Mouse (Mus musculus) left cerebral cortex, postnatal 10 days (tissue): ENCODE measurements around the gene Ablim1. TPM values are rescaled to one million over a fixed set of nuclear protein-coding genes. Genes with fewer than 3 reads are reported as not detected.

ENCODE experiments used
- DNase-seq, 2 experiments: peaks; one replicate each; pipeline ENCODE4 v3.0.0; 2021 to 2022; ENCODE audit warnings: low spot score in 2 of 2, mixed read lengths in 1 of 2; ENCODE audit errors: extremely low spot score in 1 of 2
- intact Hi-C: fragments of 180-260 bp; cut with DNase I; formaldehyde crosslinking; loops from one replicate; pipeline ENCODE4 v1.15.1; 2025
- total RNA-seq, 2 experiments: library from RNA; stranded (reverse); gene quantifications; 2 replicates each; pipeline ENCODE4 v1.2.3; 2021

Gene Ablim1
- total RNA-seq, 2 experiments from 2014 or later = 126 to 136 TPM

DNA sequence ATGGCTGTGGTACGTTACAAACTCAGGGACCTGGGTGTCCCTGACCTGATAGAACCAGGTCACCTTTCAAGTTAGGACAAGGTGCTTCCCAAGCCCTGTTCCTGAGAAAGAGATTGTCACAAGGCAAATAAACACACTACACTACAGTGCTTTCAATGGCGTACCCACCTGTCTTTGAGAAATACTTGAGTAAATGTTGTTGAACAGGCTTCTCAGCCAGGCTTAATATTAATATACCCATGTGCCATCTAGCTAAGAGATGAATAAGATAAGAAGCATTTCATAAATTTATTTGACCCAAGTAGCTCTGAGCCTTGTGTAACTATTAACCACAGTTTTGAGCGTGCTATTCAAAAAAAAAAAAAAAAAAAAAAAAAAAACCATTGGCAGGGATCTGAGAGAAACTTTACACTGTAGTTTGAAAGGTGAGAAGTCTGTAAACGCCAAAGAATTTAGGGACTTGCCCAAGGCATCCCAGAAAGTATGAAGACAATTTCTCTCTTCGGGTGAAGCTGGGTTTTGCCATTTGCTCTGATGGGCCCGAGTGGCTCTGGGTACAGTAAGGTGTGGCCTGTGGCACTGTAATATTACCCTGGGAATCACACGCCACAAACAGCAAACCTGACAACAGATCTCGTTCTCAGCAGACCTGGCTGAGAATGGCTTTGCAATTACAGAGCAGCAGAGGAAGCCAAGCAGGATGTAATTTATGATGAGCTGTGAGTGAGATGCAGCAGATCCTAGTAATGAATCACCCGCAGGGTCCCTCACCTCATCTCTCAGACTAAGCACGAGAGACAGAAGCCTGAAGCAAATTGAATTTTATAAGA, 73.1 kb downstream of the Ablim1 start:
- intact Hi-C loops = no loop called here
- DNase-seq = no peak

GRCm38 (mm10) chr19:57240259-57240658, 74.5 kb downstream of the Ablim1 start:
- DNase-seq = no peak
- intact Hi-C loops = no loop called here

GRCm38 (mm10) chr19:57239176-57239784, 75.4 kb downstream of the Ablim1 start:
- DNase-seq = peak; percentile 41 to 75
- intact Hi-C loops = loop anchor here (5.0 kb wide), 2 partner anchors 42 to 78 kb away; no protein-coding TSS in a partner anchor

GRCm38 (mm10) chr19:57238461-57238860, 76.3 kb downstream of the Ablim1 start:
- peak in 1 of 2 experiments; percentile 36 for DNase-seq
- intact Hi-C loops = loop anchor here (5.0 kb wide), 2 partner anchors 41 to 79 kb away; no protein-coding TSS in a partner anchor

- peak in 1 of 2 experiments; percentile 46 for DNase-seq
- intact Hi-C loops = loop anchor here (5.0 kb wide), 2 partner anchors 40 to 80 kb away; no protein-coding TSS in a partner anchor
Observed at GRCm38 (mm10) chr19:57237534-57237933, 77.2 kb downstream of the Ablim1 start.

GRCm38 (mm10) chr19:57236647-57237046, 78.1 kb downstream of the Ablim1 start:
- peak; percentile 40 to 46 for DNase-seq
- intact Hi-C loops = loop anchor here (5.0 kb wide), 2 partner anchors 39 to 81 kb away; no protein-coding TSS in a partner anchor

GRCm38 (mm10) chr19:57235931-57236330, 78.8 kb downstream of the Ablim1 start:
- intact Hi-C loops = loop anchor here (5.0 kb wide), 2 partner anchors 39 to 81 kb away; no protein-coding TSS in a partner anchor
- peak in 1 of 2 experiments; percentile 37 for DNase-seq

GRCm38 (mm10) chr19:57230996-57231395, 83.7 kb downstream of the Ablim1 start:
- no peak for DNase-seq
- intact Hi-C loops = no loop called here

GRCm38 (mm10) chr19:57229161-57229560, 85.6 kb downstream of the Ablim1 start:
- intact Hi-C loops = no loop called here
- DNase-seq = no peak

DNA sequence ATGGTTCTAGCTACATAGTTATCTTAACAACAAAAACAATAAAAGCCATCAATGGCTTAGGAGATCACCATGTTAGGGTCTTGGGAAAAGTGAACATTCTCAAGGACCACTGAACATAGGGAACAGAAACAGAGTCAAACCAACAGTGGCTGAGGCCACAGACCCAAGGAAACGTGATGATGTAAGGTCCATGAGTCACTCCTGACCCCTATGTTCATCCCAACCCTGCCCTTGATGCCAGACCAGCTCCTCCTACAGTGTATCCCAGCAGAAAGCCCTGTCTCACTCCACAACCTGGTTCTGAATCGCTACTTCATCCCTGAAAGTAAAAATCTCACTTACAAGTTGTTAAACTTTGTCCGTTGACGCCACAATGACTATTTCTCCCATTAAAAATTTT, 86.1 kb downstream of the Ablim1 start:
- intact Hi-C loops = no loop called here
- DNase-seq = no peak

GRCm38 (mm10) chr19:57224390-57224789, 90.3 kb downstream of the Ablim1 start:
- intact Hi-C loops = no loop called here
- DNase-seq = no peak

DNA sequence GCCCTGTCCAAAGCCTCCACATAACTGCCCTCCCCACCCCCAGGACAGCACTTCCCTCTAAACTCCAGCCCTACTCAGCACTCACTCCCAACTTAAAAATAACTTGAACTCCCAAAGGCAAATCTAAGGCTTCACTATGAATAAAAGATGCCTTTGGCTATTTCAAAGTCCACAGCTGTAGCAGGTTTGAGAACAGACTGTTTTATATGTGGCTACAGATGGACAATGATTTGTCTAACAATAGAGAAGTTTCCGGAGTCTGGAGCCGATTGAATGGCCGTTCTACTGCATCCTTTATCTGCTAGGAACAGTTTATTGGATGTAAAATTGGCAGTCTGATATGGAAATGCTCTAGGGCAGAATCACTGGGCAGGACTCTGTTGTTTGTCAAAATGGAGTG, 91.0 kb downstream of the Ablim1 start:
- intact Hi-C loops = no loop called here
- no peak for DNase-seq

DNA sequence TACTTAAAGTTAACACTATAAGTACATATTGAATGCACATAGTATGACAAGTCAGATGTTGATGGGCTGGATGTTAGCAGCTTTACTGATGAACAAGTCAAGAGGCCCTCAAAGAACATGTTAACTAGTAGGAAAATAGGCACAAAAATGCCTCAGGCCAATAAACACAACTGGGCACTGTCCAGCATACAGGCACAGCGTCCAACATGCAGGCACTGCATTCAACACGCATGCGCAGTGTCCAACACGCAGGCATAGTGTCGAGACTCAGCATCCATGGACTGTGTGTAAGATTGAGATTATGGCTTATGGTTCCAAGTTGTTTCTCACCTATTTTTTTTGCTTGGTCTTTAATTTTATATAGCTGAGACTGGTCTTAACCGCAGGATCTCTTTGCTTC, 92.1 kb downstream of the Ablim1 start:
- intact Hi-C loops = no loop called here
- DNase-seq = no peak

- no peak for DNase-seq
- intact Hi-C loops = no loop called here
Observed at GRCm38 (mm10) chr19:57221684-57222235, 93.0 kb downstream of the Ablim1 start.

DNA sequence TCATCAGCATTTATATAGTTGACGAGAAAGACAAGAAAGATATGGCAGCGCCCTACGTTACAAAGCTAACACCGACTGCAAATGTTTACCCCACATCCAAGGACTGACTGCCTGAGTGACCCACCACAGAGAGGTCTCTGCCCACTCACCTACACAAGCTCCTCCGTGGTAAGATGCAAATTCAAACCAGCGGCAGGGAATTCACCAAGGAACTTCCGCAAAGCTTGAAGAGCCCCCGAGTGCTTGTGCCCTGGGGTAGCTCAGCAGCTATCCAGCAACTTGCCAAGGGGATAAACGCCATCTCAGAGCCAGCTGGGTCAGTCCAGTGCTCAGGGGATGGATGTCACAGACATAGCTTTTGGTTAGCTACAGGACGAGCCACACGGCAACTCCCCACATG, 95.0 kb downstream of the Ablim1 start:
- intact Hi-C loops = no loop called here

GRCm38 (mm10) chr19:57217161-57217560, 97.6 kb downstream of the Ablim1 start:
- no peak for DNase-seq
- intact Hi-C loops = no loop called here

More for the DNA sequence above, 95.0 kb downstream of the Ablim1 start:
- DNase-seq = no peak

- intact Hi-C loops = no loop called here
- no peak for DNase-seq
Observed at GRCm38 (mm10) chr19:57215527-57215926, 99.2 kb downstream of the Ablim1 start.

DNA sequence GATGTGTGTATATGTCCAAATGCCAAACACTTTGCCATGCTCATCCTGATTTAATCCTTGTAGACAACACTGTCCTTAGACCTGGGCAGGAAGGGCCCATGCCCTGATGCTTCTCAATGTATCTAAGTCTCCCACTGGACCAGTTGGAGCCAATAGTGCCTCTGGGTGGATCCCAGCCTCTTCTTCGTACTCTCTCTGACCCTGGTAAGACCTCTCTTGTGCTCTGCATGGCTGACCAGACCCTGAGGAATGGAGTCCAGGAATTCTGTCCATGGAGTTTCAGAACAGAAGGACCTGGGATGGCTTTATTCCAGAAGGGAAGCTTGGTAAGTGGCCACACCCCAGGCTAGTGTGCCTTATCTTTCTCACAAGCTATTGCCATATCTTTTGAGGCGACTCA, 102.3 kb downstream of the Ablim1 start:
- intact Hi-C loops = no loop called here
- no peak for DNase-seq

GRCm38 (mm10) chr19:57211444-57212111, 103.1 kb downstream of the Ablim1 start:
- DNase-seq = peak; percentile 51 to 59
- intact Hi-C loops = no loop called here
